Mouse (Mus musculus): ENCODE data around the gene Stam. TPM values are rescaled to one million over a fixed set of nuclear protein-coding genes. Genes with fewer than 3 reads are reported as not detected.
"Not testable (repeated sequence)": the region's sequence is repeated elsewhere in the genome, so short reads cannot be mapped to it uniquely, and the experiment has no call there.

The Stam gene
- 10.3 and 13.7 TPM in 2 replicates for polyA plus RNA-seq (2012; rRNA removed)

DNA sequence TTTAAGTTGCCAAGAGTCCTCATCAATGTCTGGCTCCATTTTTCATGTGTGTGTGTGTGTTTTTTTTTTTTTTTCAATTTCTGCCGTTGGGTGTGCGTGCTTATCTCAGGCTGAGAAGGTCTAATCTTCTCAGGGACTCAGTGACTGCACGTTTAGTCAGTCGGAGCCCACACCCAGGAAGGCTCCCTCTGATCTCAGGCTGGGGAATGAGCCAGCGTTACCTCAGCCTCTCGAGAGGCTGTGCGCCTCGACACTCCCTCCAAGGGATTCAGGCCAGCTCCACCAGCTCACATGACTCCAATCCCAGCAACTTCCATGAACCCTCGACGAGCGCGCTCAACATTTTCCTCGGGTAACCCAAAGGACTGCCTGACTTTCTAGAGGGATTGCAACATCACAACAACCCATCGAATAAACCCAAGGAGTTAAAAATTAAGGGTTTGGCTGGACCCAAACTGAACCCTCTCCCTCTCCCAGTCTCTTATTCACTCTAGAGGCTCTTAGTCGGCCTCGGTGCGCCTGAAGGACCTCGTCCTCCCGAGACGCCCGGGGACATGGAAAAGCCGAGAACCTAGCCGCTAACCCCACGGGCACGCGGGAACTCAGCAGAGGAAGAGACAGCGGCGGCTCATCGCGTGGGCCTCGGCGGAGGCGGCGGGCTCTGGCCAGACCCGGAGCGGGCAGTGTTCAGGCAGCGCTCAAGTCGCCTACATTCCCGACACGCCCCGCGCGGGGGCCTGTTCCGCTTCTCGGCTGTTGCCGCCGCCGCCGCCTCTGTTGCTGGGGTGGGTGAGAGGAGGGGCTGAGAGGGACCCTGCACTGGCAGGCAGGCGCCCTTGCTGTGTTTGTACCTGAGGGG, at the start of gene Stam:
TSS of gene Stam (plus strand) at position 737 of the 859 bp plus-strand sequence.
- WGBS, result under 1% methylated on average over 50 of the region's 50 CpGs

DNA sequence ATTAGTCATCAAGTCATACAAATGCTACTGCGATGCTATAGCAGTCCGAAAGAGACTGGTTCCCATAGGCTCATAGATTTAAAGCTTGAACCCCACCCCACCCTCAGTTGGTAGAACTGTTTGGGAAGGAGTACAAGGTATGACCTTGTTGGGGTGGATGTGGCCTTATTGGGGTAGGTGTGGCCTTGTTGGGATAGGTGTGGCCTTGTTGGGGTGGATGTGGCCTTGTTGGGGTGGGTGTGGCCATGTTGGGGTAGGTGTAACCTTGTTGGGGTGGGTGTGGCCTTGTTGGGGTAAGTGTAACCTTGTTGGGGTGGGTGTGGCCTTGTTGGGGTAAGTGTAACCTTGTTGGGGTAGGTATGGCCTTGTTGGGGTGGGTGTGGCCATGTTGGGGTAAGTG, 32.6 kb upstream of the Stam start:
- 97% methylated on average over 2 of the region's 2 CpGs for WGBS
- no peak for DNase-seq (ENCODE audit: low read depth, low spot score)

More for the DNA sequence above, at the start of gene Stam:
- DNase-seq (ENCODE audit: low read depth, low spot score), result peak; percentile 79

DNA sequence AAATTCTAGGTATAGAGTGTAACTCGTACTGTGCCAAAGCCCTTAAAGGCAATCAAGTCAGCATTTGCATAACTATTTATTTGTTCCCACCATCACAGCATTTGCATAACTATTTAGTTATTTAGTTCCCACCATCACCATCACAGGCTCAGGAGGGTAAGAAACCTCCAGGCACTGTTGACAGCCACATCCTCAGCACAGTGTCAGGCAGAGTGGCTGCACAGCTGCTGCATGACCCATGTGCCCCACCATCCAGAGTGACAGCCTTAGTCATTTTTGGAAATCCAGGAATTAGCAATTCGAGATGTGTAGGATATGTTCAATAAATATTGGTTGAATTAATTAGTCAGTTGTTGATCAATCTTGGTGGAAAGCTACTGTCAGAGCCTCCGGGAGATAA, 30.9 kb upstream of the Stam start:
- no peak for DNase-seq (ENCODE audit: low read depth, low spot score)
- 90% methylated on average over 3 of the region's 3 CpGs for WGBS

- WGBS, result 72% methylated on average over 9 of the region's 9 CpGs
- no peak for DNase-seq (ENCODE audit: low read depth, low spot score)
Observed at GRCm38 (mm10) chr2:14043577-14044170, 30.2 kb upstream of the Stam start.

DNA sequence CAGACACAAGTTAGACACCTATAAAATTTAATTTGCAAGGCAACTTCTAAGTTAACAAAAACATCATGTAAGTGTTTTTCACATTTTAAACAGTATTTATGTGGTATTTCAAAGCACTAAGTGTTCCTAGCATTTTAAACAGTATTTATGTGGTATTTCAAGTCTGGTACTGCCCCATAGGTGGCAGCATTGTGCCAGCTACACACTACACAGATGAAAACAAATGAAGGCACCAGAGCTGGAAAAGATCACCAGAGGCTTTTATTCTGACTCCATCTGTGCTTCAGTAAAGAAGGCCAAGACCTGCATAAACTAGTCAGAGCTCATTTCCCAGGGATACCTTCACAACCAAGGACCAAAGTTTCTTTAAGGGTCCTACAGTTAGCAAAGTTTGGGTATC, 25.5 kb upstream of the Stam start:
- DNase-seq (ENCODE audit: low read depth, low spot score), result no peak

GRCm38 (mm10) chr2:14048808-14049207, 25.1 kb upstream of the Stam start:
- 57% methylated on average over 5 of the region's 5 CpGs for WGBS
- no peak for DNase-seq (ENCODE audit: low read depth, low spot score)

- no peak for DNase-seq (ENCODE audit: low read depth, low spot score)
- WGBS, result 64% methylated on average over 3 of the region's 3 CpGs
Observed at GRCm38 (mm10) chr2:14053618-14054017, 20.3 kb upstream of the Stam start.

GRCm38 (mm10) chr2:14054163-14054562, 19.7 kb upstream of the Stam start:
- DNase-seq (ENCODE audit: low read depth, low spot score), result no peak

GRCm38 (mm10) chr2:14054716-14055115, 19.2 kb upstream of the Stam start:
- no peak for DNase-seq (ENCODE audit: low read depth, low spot score)
- 5% methylated on average over 6 of the region's 6 CpGs for WGBS

More at GRCm38 (mm10) chr2:14054163-14054562, 19.7 kb upstream of the Stam start:
- 47% methylated on average over 3 of the region's 3 CpGs for WGBS

DNA sequence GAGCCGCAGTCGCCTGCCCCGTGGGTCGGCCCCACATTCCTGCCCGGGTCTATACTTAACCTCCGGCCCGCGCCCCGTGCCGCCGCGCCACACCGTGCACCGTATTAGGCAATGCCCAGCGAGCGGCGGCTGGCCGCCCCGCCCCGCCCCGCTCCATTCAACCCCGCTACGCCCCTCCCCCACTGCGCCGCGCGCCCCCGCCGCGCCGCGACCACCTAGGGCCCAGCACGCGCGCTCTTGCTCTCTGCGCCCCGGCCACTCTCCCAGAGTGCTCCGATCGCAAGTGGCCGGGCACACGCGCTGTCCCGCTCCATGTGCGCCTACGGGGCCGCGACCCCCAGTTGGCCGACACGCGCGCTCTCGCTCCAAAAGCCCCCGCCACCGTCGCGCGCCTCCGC, 18.7 kb upstream of the Stam start:
- 1% methylated on average over 55 of the region's 58 CpGs for WGBS
- no peak for DNase-seq (ENCODE audit: low read depth, low spot score)

DNA sequence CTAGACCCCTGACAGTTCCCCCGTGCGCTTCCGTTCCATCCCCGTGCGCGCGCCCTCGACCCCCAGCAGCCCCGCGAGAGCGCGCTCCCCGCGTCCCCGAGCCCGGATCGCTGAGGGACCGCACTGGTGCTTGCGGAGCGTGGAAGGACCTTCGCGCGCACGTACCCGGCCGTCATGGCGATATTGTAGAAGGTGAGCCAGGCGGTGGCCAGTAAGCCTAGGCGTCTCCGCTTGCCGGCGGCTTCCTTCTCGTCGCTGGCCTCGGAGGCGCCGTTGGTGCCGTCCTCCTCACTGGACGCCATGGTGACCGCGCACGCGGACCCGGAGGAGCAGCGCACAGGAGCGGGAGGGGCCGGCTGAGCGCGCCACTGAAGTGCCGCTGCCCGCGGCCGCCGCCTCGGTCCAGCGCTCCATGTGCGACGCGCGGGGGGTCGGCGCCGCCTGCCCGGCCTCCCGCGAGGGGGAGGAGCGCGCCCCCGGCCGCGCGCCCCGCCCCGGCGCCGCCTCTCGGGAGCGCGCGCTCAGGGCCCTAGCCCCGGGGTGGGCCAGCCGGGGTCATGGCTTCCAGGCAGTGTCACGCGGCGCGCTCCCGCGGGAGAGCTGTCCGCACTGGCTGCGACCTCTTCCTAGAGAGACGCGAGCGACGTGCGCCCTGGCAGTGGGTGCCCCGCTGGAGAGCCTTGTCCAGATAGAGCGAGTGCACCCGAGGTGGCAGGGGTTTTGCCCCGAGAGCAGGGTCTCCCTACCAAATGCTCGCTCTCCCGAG, 18.1 kb upstream of the Stam start, which contains the start of gene Hacd1:
TSS of gene Hacd1 (minus strand) at position 570 of the 766 bp plus-strand sequence.
- DNase-seq (ENCODE audit: low read depth, low spot score), result no peak
- under 1% methylated on average over 98 of the region's 101 CpGs for WGBS

DNA sequence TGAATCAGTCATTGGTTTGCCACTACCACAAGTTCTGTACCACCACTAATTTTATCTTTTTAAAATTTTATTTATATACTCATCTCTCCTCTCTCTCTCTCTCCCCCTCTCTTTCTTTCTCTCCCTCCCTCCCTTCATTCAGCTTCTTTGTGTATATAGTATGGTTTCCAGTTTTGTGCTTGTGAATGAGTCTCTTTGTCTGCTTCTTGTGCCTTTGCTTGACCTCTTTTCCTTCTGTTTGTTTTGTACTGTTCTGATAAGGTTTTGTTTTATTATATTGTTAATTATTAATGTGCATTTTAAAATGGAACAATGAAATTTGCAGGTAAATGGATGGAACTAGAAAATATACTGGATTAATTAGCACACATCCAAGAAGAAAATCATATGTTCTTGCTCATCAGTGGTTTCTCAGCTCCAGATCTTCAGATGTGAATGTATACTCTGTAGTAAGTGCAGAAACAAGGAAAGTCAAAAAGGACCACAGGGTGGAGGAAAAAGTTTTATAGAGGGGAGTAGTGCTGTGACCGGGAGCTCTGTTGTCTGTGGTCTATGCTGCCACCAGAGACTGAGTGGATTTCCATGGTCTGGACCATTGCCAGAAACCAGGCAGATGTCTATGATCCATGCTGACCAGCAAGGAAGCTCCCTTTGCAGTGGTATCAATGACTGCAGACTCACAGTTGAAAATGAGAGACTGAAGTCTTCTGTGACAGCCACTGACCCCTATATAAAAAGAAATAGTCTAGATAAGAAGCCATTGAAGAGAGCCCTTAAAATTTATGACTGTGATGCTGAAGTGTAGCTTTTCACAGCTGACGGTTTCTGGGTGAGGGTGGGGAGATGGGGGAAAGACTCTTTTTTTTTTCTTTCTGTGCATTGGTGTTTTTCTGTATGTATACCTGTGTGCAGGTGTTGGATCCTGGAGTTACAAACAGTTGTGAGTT, 7.9 kb upstream of the Stam start:
- DNase-seq (ENCODE audit: low read depth, low spot score), result no peak
- WGBS, result 24% methylated on average over 2 of the region's 2 CpGs

DNA sequence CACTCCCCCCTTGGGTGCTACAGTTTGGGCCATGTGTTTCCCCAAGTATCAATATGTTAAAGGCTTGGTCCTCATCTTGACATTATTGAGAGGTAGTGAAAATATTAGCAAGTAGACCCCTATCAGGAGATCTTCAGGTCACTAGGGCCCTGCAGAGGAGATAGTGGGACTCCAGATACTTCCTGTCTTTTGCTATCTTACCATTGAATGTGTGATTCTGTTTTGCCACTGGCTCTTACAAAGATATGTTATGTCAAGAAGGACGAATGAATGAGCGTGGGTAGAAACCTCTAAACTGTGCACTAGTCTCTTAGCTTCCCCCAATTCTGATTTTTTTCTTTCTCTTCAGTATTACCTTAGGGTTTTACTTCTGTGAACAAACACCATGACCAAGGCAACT, 4.9 kb upstream of the Stam start:
- DNase-seq (ENCODE audit: low read depth, low spot score), result no peak
- 96% methylated on average over 2 of the region's 2 CpGs for WGBS

- WGBS, result 72% methylated on average over 8 of the region's 8 CpGs
Observed at GRCm38 (mm10) chr2:14070466-14070865, 3.4 kb upstream of the Stam start.

DNA sequence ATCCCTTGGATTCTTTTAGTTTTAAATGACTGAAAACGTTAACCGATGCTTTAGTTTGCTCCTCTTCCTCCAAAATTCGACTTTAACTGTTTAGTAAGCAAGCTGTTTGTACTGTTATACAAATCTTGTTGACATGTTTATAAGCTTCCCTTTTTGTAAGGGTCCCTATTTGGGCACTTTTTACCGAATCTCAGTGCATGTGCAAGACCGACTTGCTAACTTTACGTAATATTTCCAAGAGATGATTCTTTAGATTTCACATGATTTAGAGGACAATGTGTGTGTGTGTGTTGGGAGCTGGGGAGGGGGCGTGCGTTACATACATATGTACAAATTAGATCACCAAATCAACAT, 913 bp upstream of the Stam start:
- no peak for DNase-seq (ENCODE audit: low read depth, low spot score)
- WGBS, result 5% methylated on average over 8 of the region's 8 CpGs

More at GRCm38 (mm10) chr2:14070466-14070865, 3.4 kb upstream of the Stam start:
- no peak for DNase-seq (ENCODE audit: low read depth, low spot score)

DNA sequence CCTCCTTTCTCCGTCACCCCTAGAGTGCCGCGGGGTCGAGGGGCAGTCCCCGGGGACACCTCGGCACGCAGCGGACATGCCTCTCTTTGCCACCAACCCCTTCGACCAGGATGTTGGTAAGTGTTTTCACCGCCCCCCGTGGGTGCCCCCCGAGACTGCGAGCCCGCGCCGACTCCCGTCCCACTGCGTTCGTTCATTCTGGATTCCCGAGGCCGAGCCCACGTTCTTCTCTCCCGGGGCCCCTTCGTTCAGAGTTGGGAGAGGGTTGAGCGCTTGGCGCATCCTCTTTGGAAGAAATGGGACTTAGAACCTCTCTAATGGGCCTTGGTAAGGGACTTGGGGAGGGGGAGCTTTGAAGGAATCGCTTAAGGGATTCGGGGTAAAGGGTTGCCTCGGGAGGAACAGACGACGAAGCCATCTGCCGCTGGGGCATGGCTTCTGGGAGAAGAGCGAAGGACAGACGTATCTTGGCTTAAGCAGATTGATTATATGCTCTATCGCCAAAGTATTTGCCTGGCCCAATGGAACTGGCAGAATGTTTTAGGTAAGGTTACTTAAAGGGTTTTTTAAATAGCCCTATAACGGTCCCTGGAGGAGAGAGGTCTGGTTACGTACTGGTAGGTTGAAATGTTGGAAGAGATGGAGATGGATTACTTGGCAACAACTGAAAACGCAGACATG, 463 bp downstream of the Stam start:
- WGBS, result under 1% methylated on average over 38 of the region's 38 CpGs
- DNase-seq (ENCODE audit: low read depth, low spot score), result no peak

DNA sequence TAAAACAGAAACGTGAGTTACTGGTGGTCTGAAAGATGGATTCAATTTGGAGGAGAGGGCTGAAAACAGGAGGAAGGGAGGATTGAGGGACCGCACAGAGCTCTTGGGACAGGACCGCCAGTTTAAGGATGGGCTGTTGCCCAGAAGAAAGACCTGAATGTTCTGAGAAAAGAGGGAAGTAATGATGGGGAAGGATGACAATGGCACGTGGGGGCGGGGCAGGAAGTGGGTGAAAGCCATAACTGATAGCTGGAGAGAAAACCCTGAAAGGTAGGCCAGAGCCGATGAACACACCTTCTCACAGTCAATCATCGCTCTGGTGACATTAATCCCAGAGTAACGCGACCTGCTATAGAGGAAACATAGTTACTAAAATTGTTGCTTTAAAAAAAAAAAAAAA, 4.6 kb downstream of the Stam start:
- 83% methylated on average over 9 of the region's 9 CpGs for WGBS
- DNase-seq (ENCODE audit: low read depth, low spot score), result not testable (repeated sequence)

GRCm38 (mm10) chr2:14100533-14100932, 26.6 kb downstream of the Stam start:
- DNase-seq (ENCODE audit: low read depth, low spot score), result no peak

- DNase-seq (ENCODE audit: low read depth, low spot score), result no peak
- WGBS, result 80% methylated on average over 2 of the region's 2 CpGs
Observed at GRCm38 (mm10) chr2:14102603-14103002, 28.7 kb downstream of the Stam start.
